Mouse (Mus musculus): ENCODE measurements around the gene Serpinb6c.
A peak's percentile ranks its signal among the peaks of the same experiment; 100 is the strongest.
"Not testable (repeated sequence)": the region's sequence is repeated elsewhere in the genome, so short reads cannot be mapped to it uniquely, and the experiment has no call there.

The Serpinb6c gene

DNA sequence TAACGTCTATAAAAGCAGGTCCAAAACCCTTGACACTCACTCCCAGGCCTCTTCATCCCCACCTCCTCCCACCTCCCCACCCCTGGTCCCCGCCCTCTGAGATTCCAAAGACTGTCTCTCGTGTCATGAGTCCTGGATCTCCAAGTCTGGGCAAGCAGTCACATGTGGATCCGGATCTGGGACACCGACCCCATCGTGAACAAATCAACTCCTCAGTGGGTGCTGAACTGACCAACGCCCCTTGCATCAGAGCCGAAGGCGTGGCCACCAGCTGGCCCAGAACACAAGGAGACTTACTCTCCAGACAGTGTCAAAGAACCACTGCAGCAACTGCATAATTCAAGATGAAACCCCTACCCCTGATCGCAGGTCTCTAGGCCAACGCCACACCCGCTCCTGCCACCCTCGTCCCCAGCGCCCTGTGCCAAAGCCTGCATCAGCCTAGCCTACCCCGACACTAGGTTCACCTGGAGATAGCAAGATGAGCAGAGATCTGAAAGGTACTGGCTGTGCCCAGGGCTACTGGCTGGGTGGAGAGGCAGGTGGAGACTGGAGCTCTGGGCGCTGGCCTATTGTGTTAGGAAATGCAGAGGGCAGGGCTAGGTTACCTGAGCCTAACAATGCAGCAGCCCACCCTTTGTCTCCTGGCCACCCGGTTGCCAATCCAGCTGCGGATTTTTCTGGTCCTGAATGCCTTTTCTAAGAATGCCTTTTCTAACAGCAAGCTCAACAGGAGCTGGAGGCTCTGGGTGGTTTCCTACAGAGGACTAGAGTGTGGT, at the start of gene Serpinb6c:
Serpinb6c (minus strand) TSS at position 533 of the 779 bp plus-strand sequence.
- no peak for DNase-seq (ENCODE audit: low spot score in 2 of 2)

DNA sequence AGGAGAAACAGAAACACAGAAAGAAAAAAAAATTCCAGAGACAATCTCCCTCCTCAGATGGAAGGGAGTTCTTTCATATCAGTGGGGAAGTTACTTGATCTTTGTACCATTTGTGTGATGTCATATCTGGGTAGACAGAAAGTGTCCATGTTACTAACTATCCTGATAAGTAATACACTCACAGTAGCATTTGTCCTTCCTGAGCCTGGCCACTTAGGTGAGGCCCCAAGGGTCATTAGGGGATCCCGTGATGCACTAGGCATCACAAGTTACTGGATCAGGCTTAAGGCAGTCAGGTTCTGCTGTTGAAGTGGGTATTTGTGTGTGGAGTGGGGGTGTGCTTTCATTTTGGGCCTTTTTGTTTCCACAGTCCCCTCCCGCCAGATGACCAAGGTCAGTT, 47.4 kb upstream of the Serpinb6c start:
- DNase-seq (ENCODE audit: low spot score in 2 of 2): no peak

DNA sequence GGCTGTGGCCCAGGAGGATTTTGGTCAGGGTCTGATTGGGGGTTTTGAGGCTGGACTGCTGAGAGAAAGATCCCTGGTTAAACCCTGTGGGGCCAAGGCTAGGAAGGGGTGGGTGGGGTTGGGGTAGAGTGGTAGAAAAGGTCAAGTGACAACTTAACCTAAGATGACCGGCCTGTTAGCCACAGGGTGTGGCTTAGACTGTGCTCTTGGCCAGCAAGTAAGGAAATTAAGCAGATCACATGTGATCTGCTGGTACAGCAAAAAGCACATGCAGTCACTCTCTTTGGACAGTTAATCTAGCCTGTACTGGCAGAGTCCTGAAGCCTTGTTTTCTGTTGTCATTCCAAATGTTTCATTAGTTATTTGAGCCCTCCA, 46.6 kb upstream of the Serpinb6c start:
- no peak for DNase-seq (ENCODE audit: low spot score in 2 of 2)

DNA sequence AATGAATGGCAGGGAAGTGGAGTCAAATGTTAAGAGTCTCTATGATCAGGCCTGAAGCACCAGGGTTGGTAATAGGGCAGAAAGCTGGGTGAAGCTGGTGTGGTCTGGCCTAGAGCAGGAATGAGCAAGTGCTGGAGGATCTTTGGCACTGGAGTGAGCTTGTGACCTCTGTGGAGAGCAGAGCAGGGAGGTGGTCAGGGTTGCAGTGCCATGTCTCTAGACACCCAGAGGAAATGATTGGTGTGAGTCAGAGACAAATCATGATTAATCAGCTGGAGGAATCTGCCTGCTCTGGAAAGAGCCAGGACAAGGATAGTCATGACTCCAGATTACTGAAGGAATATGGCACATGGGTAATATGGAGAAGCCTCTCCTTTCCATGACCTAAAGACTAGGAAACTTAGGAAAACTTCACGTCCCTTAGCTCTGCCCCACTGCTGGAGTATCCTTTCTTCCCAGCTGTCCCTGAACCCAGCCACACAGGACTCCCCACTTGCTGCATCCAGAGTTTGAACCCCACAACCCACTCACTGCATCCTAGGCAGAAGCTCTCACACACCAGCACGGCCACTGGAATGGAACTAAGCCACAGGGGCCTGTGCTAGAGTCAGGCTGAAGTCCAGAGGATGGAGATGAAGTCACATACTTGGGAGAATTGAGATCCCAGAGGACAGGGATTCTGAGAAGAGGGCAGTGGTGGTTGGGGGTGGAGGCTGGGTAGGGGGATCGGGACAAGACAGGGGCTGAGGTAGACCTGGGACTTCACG, 46.0 kb upstream of the Serpinb6c start:
- DNase-seq (ENCODE audit: low spot score in 2 of 2): no peak

DNA sequence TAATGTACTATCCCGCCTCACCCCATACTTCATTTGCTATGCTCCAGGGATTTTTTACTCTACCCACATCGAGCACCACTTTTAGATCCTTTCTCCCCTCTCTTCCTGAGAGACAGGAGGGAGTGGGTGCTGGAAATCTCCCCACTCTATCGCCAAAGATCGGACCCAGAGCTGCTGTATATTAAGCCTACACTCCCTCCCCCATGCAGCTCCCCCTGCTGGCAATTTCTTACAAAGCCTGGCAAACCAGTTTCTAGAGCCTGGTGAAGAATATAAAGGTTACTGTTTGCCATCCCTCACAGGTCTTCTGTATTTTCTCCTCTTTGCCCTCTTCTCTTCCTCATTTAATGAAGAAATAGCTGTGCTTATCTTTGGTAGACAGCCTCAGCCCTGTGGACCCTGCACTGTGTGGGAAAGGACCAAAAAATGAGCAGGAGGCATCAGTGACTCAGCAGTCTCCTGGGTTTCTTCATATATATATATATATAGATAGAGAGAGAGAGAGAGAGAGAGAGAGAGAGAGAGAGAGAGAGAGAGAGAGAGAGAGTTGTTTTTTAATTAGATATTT, 36.8 kb upstream of the Serpinb6c start:
- peak in 1 of 2 experiments; percentile 17 for DNase-seq (ENCODE audit: low spot score in 2 of 2)

DNA sequence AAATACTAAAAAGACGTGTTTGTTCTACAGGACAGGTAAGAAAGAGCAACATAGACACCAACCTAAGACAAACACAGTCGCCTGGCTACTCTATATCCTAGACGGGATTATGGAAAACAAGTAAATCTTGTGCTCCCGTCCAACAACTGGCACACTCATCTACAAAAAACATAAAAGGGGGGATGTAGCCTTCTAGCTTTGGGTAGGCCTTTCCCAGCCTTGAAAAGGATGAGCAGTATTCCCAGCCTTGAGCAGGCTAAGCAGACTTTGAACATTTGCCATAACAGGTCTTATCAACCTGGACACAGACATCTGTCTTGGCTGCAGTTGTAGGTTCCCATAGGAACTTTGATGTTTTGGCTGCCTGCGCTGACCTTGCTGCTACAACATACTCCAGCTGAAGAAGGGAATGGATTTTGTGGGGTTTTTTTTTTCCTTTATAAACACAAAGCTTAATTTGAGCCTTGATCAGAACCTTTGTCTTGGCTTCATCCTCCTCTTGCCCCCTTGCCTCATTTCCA, 35.8 kb upstream of the Serpinb6c start:
- DNase-seq (ENCODE audit: low spot score in 2 of 2): no peak

DNA sequence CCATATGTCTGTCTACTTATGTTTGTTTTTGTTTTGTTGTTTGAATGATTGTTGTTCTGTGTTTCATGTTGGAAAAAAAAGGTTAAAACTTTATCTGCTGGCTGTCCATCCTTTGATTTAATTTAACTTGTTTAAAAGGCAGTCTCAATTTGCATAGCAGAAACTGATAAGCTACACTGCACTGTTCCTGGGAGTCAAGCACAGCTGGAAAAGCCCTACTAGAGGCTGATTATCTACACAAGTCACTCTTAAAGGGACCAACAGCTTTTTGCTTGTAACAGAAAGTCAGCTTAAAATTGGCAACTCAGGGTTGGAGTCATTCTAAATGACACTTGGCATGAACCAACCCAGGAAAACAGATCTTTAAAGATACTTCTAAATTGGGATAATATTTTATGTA, 32.1 kb upstream of the Serpinb6c start:
- not testable (repeated sequence) for DNase-seq (ENCODE audit: low spot score in 2 of 2)

DNA sequence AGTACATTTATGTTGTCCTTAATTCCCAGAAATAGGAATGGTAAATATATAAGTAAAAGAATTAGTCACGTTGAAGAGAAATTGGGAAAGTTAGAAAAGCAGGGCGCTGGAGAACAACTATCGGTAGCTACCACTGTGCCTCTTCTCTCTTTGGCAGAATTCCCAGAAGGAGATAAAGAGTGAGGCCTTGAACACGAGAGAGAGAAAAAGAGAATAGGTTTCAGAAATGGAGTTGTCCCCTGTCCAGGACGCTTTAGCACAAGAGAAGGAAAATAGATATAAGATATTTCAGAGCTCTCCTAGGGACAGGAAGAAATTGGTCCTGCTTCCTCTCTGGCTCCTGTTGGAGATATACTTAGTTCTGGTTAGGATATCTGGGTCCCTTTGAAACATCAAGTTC, 31.6 kb upstream of the Serpinb6c start:
- DNase-seq (ENCODE audit: low spot score in 2 of 2): no peak

DNA sequence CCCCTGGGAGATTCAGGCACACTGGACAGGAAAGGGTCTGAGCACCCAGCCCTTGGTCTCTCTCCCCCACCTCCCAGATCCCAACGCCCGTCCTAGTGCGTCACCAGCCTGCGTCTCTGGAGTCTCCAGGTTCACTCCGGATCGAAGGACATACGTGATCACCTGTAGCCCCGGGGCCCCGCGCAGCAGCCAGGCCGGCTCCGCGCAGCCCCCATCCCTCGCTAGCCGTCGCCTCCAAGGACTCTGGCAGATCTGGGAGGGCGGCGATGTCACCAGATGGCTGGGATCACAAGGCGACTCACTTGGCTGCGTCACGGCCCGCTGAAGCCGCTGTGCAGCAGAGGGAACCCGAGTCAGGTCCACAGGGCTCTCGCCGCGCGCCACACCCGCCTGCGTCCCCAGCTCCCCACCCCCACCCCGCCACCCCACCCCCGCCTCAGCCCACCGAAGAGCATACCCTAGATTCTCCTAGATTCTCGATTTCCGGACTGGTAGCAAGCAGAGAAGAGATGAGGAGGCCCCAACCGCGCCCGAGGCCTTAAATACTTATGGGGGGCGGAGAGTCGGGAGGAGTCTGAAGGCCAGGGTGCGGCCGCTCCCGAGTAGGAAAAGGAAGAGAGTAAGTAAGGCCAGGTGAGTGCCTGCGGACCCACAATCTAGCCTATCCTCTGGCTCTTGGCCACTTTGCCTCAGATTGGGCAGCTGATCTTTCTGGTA, 30.1 kb upstream of the Serpinb6c start:
- DNase-seq (ENCODE audit: low spot score in 2 of 2): peak; percentile 42 to 56

DNA sequence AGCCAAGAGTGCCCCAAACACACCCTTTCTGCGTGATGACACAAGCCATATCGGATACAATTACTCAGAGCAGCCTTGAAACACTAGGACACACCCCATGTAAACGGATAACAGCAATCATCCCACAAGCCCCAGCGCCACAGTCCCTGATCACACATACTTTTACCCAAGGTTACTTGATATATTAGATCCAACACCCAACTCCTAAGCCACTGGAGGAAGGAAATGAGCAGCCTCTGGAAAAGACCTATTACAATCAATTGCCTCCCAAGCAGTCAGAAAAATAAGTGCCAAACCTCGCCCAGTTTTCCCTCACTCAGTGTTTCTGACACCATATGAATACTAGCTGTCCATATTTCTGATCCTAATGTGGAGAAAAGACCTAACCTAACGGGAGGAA, 29.2 kb upstream of the Serpinb6c start:
- no peak for DNase-seq (ENCODE audit: low spot score in 2 of 2)

DNA sequence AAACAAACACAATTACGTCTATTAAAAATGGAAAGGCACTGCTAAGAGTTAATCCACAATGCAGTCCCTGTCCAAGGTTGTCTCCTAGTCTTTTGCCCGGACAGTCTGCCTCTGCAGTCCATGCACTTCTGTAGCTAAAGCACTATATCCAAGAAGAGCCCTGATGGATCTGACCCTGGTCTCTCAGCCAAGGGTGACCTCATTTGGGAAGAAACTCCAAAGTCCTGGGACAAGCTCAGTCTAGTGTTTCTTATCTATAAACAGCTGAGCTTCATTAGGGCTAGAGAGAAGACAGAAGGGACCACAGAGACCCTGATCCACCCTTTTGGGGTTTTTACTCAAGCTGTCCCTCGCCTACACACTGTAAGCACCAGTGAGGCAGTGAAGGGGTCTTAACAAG, 25.4 kb upstream of the Serpinb6c start:
- DNase-seq (ENCODE audit: low spot score in 2 of 2): no peak

DNA sequence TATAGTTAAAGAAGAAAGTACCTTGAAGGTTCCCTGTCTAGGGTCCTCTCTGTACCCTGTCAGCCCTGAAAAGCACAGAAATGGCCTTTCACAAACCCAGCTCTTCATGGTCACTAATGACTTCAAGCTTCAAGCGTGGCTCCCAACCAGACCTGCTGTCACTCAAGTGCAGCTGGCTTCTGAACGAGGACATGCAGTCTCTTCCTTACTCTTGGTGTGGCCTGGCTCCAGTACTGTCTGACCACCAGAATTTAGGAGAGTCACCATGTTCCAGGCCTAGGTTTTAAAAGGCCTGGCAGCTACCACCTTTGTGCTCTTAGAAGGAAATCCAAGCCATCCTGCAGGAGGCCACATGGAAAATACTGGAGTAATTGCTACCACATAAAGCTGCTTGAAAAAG, 24.8 kb upstream of the Serpinb6c start:
- no peak for DNase-seq (ENCODE audit: low spot score in 2 of 2)

DNA sequence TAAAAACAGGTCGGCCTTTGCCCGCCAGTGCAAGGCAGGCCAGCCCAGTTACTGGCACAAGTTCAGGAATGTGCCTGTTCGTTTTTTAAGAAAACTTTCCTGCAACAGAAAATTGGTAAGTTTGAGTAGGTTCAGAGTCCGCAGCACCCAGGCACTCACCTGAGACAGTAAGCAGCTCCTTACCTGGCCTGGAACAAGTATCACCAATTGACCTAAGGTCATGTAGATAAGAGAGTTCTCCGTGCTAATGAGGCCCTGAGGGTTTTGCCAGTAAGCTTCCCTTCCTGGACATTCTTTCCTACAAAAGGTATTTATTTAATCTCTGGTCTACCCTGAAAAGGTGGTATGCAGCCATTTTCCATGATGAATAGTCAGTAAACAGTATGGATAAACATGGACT, 16.2 kb upstream of the Serpinb6c start:
- no peak for DNase-seq (ENCODE audit: low spot score in 2 of 2)

DNA sequence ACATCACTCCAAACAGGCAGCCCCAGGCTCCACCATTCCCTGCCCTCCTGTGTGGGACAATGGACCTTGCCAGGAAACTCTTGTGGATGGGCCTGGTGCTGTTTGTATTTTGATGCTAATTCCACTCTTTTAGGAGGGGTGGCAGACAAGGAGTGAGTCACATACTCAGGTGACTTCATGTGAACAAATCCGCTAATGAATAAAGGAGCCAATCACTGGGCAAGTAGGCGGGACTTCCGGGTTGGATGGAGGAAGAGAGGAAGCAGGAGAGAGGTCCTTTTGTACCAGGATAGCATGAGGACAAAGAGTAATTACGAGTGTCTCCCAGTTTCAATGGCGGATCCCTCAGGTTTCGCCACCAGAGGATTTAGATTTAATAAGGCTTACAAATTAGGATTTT, 15.5 kb upstream of the Serpinb6c start:
- DNase-seq (ENCODE audit: low spot score in 2 of 2): no peak

DNA sequence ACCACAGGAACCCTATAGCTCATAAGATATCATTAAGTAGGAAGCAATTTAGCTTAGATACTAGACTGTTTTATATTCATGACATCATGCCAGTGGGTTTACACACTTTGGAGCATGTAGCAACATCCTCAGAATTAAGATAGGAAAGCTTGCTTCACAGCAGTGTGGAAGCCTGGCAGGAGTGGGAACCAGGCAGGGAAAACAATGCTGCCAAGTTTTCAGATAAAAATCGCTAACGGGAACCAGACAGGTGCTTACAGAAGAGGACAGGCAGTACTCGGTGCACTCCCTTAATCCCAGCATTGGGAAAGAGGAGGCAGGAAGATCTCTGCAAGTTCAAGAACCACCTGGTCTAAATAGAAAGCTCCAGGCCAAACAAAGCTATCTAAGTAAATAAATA, 1.3 kb upstream of the Serpinb6c start:
- DNase-seq (ENCODE audit: low spot score in 2 of 2): no peak

DNA sequence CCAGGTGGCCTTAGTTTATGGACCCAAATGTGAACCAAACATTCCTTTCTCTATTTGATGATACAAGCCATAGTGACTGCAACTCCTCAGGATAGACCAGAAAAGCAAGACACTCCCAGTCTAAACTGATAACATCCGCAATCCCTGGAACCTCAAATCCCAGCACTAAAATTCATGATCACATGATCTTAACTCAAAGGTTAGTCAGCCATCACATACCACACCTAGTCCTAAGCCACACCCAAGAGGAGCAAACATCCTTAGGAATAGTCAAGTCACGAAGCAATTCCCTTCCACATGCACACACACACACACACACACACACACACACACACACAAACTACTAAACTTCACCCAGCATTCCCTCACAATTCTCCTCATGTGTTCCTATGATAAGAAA, 2.2 kb downstream of the Serpinb6c start:
- no peak for DNase-seq (ENCODE audit: low spot score in 2 of 2)

DNA sequence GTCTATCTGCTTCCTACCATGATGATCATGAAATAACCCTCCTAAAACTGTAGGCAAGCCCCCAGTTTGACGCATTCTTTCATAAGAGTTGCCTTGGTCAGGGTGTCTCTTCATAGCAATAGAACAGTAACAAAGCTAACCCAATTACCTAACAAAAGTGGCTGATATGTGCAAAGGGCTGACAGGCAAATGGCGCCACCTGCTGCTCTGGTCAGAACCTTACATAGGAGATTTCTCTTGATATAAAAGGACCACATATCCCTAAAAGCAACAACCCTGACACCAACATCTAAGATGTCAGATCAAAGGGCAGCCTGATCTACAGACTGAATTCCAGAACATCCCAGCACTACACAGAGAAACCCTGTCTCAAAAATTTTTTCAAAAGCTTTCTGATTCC, 11.3 kb downstream of the Serpinb6c start:
- no peak for DNase-seq (ENCODE audit: low spot score in 2 of 2)

DNA sequence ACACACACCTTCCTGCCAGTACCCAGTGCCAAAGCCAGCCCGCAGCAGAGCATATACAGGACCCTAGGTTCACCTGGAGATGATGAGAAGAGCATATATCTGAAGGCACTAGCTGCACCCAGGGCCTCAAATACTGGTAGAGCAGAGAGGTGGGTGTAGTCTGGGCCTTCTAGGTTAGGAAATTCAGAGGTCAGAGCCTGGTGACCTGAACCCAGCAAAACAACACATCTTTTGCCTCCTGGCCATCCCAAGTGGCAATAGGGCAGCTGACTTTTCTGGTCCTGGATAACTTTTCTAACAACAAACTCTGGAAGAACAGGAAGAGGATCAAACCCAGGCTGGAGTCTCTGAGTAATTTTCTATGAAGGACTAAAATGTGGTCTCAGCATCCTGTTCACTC, 62.2 kb downstream of the Serpinb6c start, which contains the start of gene Serpinb6e:
Serpinb6e (minus strand) TSS at position 101 of the 400 bp plus-strand sequence.
- DNase-seq (ENCODE audit: low spot score in 2 of 2): no peak

DNA sequence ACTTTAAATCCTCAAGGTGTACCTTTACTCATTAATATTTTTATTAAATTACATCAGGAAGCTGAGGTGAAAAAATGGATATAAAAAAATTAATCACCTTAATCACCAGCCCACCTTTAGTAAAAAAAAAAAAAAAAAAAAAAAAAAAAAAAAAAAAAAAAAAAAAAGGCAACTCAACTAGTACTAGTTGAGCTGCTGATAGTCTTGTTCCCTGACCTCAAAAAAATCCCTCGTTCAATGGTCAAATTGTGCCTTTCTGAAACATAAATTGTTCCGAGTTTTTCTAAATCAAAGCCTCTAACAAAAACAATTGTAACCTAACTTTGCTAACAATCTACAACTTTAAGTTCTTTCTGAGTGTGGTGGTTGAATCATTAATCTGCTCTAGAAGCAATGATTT, 74.8 kb downstream of the Serpinb6c start:
- no peak for DNase-seq (ENCODE audit: low spot score in 2 of 2)
